Mouse (Mus musculus): ENCODE data around the gene Figla. TPM values are rescaled to one million over a fixed set of nuclear protein-coding genes. Genes with fewer than 3 reads are reported as not detected.

Gene Figla
- not detected in 2 replicates for polyA plus RNA-seq (2012; rRNA removed)

- no peaks in the 10 kb centered on the region for H3K27me3 ChIP-seq (ENCODE audit: control insufficient read depth, insufficient read depth, low read length)
- TF ChIP-seq CTCF (IDR thresholded peaks at IDR 0.05; ENCODE audit: extremely low read depth, insufficient read length, insufficient replicate concordance, low read depth, low read length) (no peak), POLR2A (IDR thresholded peaks at IDR 0.05; ENCODE audit: low read depth, low read length) (no peak)
- 74% methylated on average over 9 of the region's 9 CpGs for WGBS
Measured at GRCm38 (mm10) chr6:86015871-86016270, at the start of gene Figla. TSS of gene Figla (plus strand) at chr6:86016171.

GRCm38 (mm10) chr6:85966686-85967085, 49.3 kb upstream of the Figla start:
- H3K36me3 ChIP-seq (ENCODE audit: control insufficient read depth, insufficient read depth, low read length): no peaks in the 10 kb centered on the region
- H3K4me3 ChIP-seq (ENCODE audit: low read depth, low read length): no peak overlapping the region
- H3K27me3 ChIP-seq (ENCODE audit: control insufficient read depth, insufficient read depth, low read length): no peaks in the 10 kb centered on the region
- TF ChIP-seq POLR2A (IDR thresholded peaks at IDR 0.05; ENCODE audit: low read depth, low read length) (no peak), CTCF (IDR thresholded peaks at IDR 0.05; ENCODE audit: extremely low read depth, insufficient read length, insufficient replicate concordance, low read depth, low read length) (no peak)
- H3K27ac ChIP-seq (ENCODE audit: insufficient read depth, low read depth, low read length): no peak overlapping the region
- H3K4me1 ChIP-seq (ENCODE audit: control insufficient read depth, insufficient read depth, insufficient read length, low read length): no peaks in the 10 kb centered on the region
- WGBS: 79% methylated on average over 4 of the region's 4 CpGs

More at GRCm38 (mm10) chr6:86015871-86016270, at the start of gene Figla:
- H3K36me3 ChIP-seq (ENCODE audit: control insufficient read depth, insufficient read depth, low read length): no peaks in the 10 kb centered on the region
- no peaks in the 10 kb centered on the region for H3K4me1 ChIP-seq (ENCODE audit: control insufficient read depth, insufficient read depth, insufficient read length, low read length)
- H3K4me3 ChIP-seq (ENCODE audit: low read depth, low read length): no peak within 1 kb of the TSS
- no peak within 1 kb of the TSS for H3K27ac ChIP-seq (ENCODE audit: insufficient read depth, low read depth, low read length)

DNA sequence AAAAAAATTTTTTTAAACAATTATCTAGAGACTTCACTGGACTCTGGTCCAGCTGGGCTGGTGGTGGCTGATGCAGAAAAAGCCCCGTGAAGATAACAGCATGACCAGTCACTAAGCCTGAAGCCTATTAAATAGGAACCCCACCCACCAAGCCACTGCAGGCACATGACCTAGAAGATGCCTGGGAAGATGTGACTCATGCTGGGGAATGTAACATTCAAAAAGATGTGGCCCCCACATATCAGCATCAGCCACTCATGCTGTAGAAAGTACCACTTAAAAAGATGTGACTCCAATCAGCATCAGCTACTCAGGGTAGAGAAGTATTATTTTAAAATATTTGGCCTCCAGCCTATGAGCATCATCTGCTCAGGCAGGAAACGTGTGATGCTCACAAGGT, 46.1 kb upstream of the Figla start:
- no peak for TF ChIP-seq CTCF (IDR thresholded peaks at IDR 0.05; ENCODE audit: extremely low read depth, insufficient read length, insufficient replicate concordance, low read depth, low read length)
- TF ChIP-seq POLR2A (IDR thresholded peaks at IDR 0.05; ENCODE audit: low read depth, low read length): no peak
- no peaks in the 10 kb centered on the region for H3K27me3 ChIP-seq (ENCODE audit: control insufficient read depth, insufficient read depth, low read length)
- no peak overlapping the region for H3K4me3 ChIP-seq (ENCODE audit: low read depth, low read length)
- H3K36me3 ChIP-seq (ENCODE audit: control insufficient read depth, insufficient read depth, low read length): no peaks in the 10 kb centered on the region
- no peaks in the 10 kb centered on the region for H3K4me1 ChIP-seq (ENCODE audit: control insufficient read depth, insufficient read depth, insufficient read length, low read length)
- WGBS: 34% methylated on average over 2 of the region's 2 CpGs
- no peak overlapping the region for H3K27ac ChIP-seq (ENCODE audit: insufficient read depth, low read depth, low read length)

GRCm38 (mm10) chr6:85972699-85973098, 43.3 kb upstream of the Figla start:
- H3K27me3 ChIP-seq (ENCODE audit: control insufficient read depth, insufficient read depth, low read length): no peaks in the 10 kb centered on the region
- H3K4me1 ChIP-seq (ENCODE audit: control insufficient read depth, insufficient read depth, insufficient read length, low read length): no peaks in the 10 kb centered on the region
- no peak overlapping the region for H3K27ac ChIP-seq (ENCODE audit: insufficient read depth, low read depth, low read length)
- 62% methylated on average over 3 of the region's 3 CpGs for WGBS
- H3K4me3 ChIP-seq (ENCODE audit: low read depth, low read length): no peak overlapping the region
- H3K36me3 ChIP-seq (ENCODE audit: control insufficient read depth, insufficient read depth, low read length): no peaks in the 10 kb centered on the region
- TF ChIP-seq POLR2A (IDR thresholded peaks at IDR 0.05; ENCODE audit: low read depth, low read length): no peak
- TF ChIP-seq CTCF (IDR thresholded peaks at IDR 0.05; ENCODE audit: extremely low read depth, insufficient read length, insufficient replicate concordance, low read depth, low read length): no peak

DNA sequence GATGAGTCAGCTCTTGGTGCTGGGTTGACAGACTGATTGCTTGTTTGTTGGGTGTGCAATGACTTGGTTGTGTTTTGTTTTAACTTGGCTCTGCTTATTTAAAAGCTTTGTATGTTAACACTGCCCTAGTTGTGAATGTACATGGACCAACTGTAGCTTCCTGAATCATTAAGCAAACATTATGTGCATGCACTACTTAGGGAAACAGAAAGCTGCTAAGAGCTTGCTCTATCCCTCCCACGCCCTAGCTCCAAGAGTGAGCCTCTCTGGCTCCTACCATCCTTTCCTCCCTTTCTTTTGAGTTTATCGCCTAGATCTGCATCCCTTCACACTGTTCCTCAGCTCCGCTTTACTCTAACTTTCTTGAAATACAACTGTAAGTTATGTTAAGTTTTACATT, 42.6 kb upstream of the Figla start:
- Histone ChIP-seq H3K4me3 (ENCODE audit: low read depth, low read length) (no peak overlapping the region), H3K27me3 (ENCODE audit: control insufficient read depth, insufficient read depth, low read length) (no peaks in the 10 kb centered on the region), H3K4me1 (ENCODE audit: control insufficient read depth, insufficient read depth, insufficient read length, low read length) (no peaks in the 10 kb centered on the region), H3K36me3 (ENCODE audit: control insufficient read depth, insufficient read depth, low read length) (no peaks in the 10 kb centered on the region), H3K27ac (ENCODE audit: insufficient read depth, low read depth, low read length) (no peak overlapping the region)
- WGBS: 60% methylated on average over 3 of the region's 3 CpGs
- no peak for TF ChIP-seq POLR2A (IDR thresholded peaks at IDR 0.05; ENCODE audit: low read depth, low read length)
- TF ChIP-seq CTCF (IDR thresholded peaks at IDR 0.05; ENCODE audit: extremely low read depth, insufficient read length, insufficient replicate concordance, low read depth, low read length): no peak

- H3K36me3 ChIP-seq (ENCODE audit: control insufficient read depth, insufficient read depth, low read length): no peaks in the 10 kb centered on the region
- WGBS: 65% methylated on average over 10 of the region's 10 CpGs
- no peaks in the 10 kb centered on the region for H3K4me1 ChIP-seq (ENCODE audit: control insufficient read depth, insufficient read depth, insufficient read length, low read length)
- H3K27ac ChIP-seq (ENCODE audit: insufficient read depth, low read depth, low read length): no peak overlapping the region
- TF ChIP-seq POLR2A (IDR thresholded peaks at IDR 0.05; ENCODE audit: low read depth, low read length) (no peak), CTCF (IDR thresholded peaks at IDR 0.05; ENCODE audit: extremely low read depth, insufficient read length, insufficient replicate concordance, low read depth, low read length) (no peak)
- no peaks in the 10 kb centered on the region for H3K27me3 ChIP-seq (ENCODE audit: control insufficient read depth, insufficient read depth, low read length)
- H3K4me3 ChIP-seq (ENCODE audit: low read depth, low read length): no peak overlapping the region
Measured at GRCm38 (mm10) chr6:85974941-85975617, 40.9 kb upstream of the Figla start.

GRCm38 (mm10) chr6:85975761-85976160, 40.2 kb upstream of the Figla start:
- no peak overlapping the region for H3K4me3 ChIP-seq (ENCODE audit: low read depth, low read length)
- no peaks in the 10 kb centered on the region for H3K27me3 ChIP-seq (ENCODE audit: control insufficient read depth, insufficient read depth, low read length)
- WGBS: 87% methylated on average over 1 of the region's 1 CpGs

More at GRCm38 (mm10) chr6:85975761-85976160, 40.2 kb upstream of the Figla start:
- TF ChIP-seq CTCF (IDR thresholded peaks at IDR 0.05; ENCODE audit: extremely low read depth, insufficient read length, insufficient replicate concordance, low read depth, low read length): no peak
- TF ChIP-seq POLR2A (IDR thresholded peaks at IDR 0.05; ENCODE audit: low read depth, low read length): no peak
- Histone ChIP-seq H3K36me3 (ENCODE audit: control insufficient read depth, insufficient read depth, low read length) (no peaks in the 10 kb centered on the region), H3K27ac (ENCODE audit: insufficient read depth, low read depth, low read length) (no peak overlapping the region), H3K4me1 (ENCODE audit: control insufficient read depth, insufficient read depth, insufficient read length, low read length) (no peaks in the 10 kb centered on the region)
